Mouse (Mus musculus): ENCODE data around the gene Cfap61. TPM values are rescaled to one million over a fixed set of nuclear protein-coding genes. Genes with fewer than 3 reads are reported as not detected.
A peak's percentile ranks its signal among the peaks of the same experiment; 100 is the strongest.

Gene Cfap61
- polyA plus RNA-seq, 1 experiment from 2014 or later, result 2.0 TPM

DNA sequence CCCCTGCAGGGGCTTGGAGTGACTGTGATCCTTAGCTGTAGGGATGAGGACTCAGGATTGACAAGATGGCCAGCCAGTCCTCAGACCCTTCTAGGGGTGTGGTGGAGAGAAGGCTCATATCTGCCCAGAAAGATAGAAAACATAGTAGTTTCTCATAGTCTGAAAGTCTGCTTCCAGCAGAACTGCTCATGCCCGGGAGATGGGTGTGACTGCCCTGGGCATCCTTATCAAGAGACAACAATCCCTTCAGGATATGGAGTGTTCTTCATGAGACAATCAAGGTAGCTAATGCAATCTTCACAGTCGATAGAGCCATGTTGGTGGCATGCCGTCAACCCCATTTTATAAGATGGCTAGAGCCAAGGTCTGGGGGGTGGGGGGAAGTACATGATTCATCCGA, 173.4 kb downstream of the Cfap61 start:
- peaks cover 29% of the 10 kb centered on the region for H3K4me1 ChIP-seq
- no peak overlapping the region for H3K27ac ChIP-seq
- ATAC-seq, result no peak
- H3K36me3 ChIP-seq (ENCODE audit: poor library complexity, severe bottlenecking), result no peaks in the 10 kb centered on the region
- no peak overlapping the region for H3K4me2 ChIP-seq
- no peaks in the 10 kb centered on the region for H3K9me3 ChIP-seq (replicated peaks)
- H3K9ac ChIP-seq, result no peak overlapping the region
- WGBS, result 97% methylated on average over 4 of the region's 4 CpGs
- no peak overlapping the region for H3K4me3 ChIP-seq
- 0 out of 2 replicates have a peak, but pooled peaks cover 3% of the 10 kb centered on the region for H3K27me3 ChIP-seq

DNA sequence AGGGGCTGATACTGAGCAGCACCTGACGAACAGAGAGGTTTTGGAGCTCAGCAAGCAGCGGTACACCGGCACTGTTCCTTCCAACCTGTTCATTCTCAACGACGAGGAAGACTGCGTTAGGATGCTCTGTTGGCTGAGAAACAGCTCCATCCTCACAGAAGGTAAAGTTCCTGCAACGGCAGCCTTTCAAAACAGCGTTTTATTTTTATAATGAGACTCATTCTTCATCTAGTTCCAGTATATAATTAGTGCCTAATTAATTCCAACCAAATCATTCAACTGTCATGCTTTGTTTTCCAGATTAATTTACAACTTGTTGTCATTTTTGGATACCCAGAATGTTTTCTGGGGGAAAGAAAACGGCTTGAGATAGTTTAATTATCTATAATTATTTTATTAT, 175.3 kb downstream of the Cfap61 start:
- Histone ChIP-seq H3K4me3 (no peak overlapping the region), H3K4me1 (peaks cover 29% of the 10 kb centered on the region), H3K27ac (no peak overlapping the region), H3K36me3 (ENCODE audit: poor library complexity, severe bottlenecking) (no peaks in the 10 kb centered on the region), H3K27me3 (no peaks in the 10 kb centered on the region), H3K9ac (no peak overlapping the region), H3K9me3 (replicated peaks) (no peaks in the 10 kb centered on the region), H3K4me2 (no peak overlapping the region)
- 44% methylated on average over 9 of the region's 9 CpGs for WGBS
- peak; percentile 43; the same call in 1 of the 2 replicates for ATAC-seq

DNA sequence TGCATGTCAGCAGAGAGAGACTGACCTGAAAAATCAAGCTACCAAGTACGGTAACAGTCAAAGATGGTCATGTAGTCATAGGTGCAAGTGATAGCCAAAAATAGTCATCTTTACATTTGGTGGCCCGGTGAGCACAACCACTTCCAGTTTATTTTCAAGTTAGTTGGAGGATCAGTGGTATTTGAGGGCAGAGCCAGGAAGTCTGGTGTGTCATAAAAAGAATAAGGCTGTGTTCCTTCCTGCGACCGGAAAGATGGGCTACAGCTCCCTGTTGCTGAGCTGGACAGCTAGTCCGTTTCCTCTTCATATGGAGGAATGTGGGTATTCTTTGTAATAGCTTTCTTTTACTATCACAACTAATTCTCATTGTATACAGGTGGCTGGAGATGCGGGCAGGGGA, 181.7 kb downstream of the Cfap61 start:
- no peaks in the 10 kb centered on the region for H3K36me3 ChIP-seq (ENCODE audit: poor library complexity, severe bottlenecking)
- 91% methylated on average over 6 of the region's 6 CpGs for WGBS
- ATAC-seq, result no peak
- H3K27ac ChIP-seq, result no peak overlapping the region
- H3K4me3 ChIP-seq, result no peak overlapping the region
- H3K4me2 ChIP-seq, result no peak overlapping the region
- no peak overlapping the region for H3K9ac ChIP-seq
- 0 out of 2 replicates have a peak, but pooled peaks cover 4% of the 10 kb centered on the region for H3K27me3 ChIP-seq
- H3K9me3 ChIP-seq (replicated peaks), result no peaks in the 10 kb centered on the region
- peaks cover 14% of the 10 kb centered on the region for H3K4me1 ChIP-seq

DNA sequence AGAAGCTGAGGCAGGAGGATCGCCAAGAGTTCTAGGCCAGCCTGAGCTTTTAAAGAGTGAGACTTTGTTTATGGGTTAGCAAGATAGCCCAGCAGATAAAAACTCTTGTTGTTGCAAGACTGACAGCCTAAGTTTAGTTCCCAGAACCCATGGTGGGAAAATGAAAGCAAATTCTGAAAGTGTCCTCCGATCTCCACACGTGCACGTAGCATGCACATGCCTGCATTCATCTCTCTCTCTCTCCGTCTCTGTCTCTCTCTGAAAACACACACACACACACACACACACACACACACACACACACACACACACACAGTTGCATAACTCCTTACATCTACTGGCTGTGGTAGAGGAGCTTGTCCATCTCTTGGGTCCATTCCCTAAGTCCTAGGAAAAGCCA, 182.1 kb downstream of the Cfap61 start:
- H3K27me3 ChIP-seq, result 0 out of 2 replicates have a peak, but pooled peaks cover 4% of the 10 kb centered on the region
- WGBS, result 97% methylated on average over 5 of the region's 5 CpGs
- H3K4me3 ChIP-seq, result no peak overlapping the region
- H3K9ac ChIP-seq, result no peak overlapping the region
- H3K4me2 ChIP-seq, result no peak overlapping the region
- no peak for ATAC-seq
- no peaks in the 10 kb centered on the region for H3K36me3 ChIP-seq (ENCODE audit: poor library complexity, severe bottlenecking)
- no peak overlapping the region for H3K27ac ChIP-seq
- H3K4me1 ChIP-seq, result peaks cover 10% of the 10 kb centered on the region
- H3K9me3 ChIP-seq (replicated peaks), result no peaks in the 10 kb centered on the region

DNA sequence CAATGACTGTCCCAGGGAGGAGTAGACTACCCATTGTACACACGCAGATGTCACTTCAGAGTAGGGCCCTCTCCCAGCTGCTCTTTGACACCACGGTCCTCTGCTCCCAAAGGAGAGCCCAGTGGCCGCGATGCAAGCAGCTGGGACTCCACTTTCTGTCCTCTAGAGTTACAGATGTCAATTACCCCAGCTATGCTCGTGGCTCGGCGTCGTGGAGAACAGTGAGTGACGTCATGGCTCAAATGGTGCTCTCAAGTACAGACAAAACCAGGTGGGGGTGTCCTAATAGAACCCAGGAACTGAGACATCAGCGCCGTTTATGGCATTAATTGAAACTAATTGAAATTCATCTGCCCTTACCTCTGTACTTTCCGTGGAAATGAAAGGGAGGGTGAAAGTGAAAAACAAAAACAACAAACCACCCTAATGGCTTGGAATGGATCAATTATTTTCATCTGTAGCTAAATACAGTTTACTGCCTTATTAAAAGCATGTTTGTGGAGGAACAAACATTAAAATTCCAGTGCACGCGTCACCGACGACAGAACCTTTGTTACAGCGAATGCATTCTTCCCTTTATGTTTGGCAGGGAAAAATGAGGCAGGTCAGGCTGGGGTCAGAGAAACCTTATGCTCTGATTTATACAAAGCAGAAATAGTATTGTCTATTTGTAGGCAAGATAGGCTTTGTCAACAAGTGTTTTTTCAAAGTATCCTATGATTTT, 182.8 kb downstream of the Cfap61 start:
- Histone ChIP-seq H3K4me1 (peaks cover 8% of the 10 kb centered on the region), H3K27ac (no peak overlapping the region), H3K9ac (no peak overlapping the region), H3K36me3 (ENCODE audit: poor library complexity, severe bottlenecking) (no peaks in the 10 kb centered on the region), H3K27me3 (0 out of 2 replicates have a peak, but pooled peaks cover 4% of the 10 kb centered on the region), H3K4me3 (no peak overlapping the region), H3K4me2 (peak overlapping the region; percentile 16; the same call in 1 of the 2 replicates), H3K9me3 (replicated peaks) (no peaks in the 10 kb centered on the region)
- ATAC-seq, result peak; percentile 56; the same call in 1 of the 2 replicates
- 18% methylated on average over 17 of the region's 17 CpGs for WGBS

DNA sequence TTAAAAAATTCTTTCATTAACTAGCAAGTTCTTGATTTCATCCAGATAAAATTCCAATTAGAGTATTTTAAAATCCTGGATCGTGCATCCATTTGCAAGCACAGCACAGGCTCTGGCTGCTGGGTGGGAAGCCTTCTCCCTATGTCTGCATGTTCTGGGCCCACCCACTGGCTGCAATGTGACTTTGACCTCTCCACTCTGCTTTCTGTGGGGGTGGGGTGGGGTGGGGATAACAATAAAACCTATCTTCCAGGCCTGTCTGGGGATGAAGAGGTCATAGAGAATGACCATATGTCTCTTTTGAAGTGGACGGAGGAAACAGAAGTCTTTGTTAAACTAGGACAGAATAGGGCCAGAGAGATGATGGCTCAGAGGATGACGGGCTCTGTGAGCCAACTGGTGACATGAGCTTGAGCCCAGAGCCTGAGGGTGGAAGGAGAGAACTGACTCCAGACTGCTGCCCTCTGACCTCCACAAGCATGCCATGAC, 183.4 kb downstream of the Cfap61 start:
- no peak; the same call in 1 of the 2 replicates for ATAC-seq
- Histone ChIP-seq H3K27me3 (0 out of 2 replicates have a peak, but pooled peaks cover 4% of the 10 kb centered on the region), H3K36me3 (ENCODE audit: poor library complexity, severe bottlenecking) (no peaks in the 10 kb centered on the region), H3K4me1 (peaks cover 8% of the 10 kb centered on the region), H3K9ac (no peak overlapping the region), H3K4me2 (no peak overlapping the region), H3K4me3 (no peak overlapping the region), H3K27ac (no peak overlapping the region), H3K9me3 (replicated peaks) (no peaks in the 10 kb centered on the region)
- 44% methylated on average over 3 of the region's 3 CpGs for WGBS

DNA sequence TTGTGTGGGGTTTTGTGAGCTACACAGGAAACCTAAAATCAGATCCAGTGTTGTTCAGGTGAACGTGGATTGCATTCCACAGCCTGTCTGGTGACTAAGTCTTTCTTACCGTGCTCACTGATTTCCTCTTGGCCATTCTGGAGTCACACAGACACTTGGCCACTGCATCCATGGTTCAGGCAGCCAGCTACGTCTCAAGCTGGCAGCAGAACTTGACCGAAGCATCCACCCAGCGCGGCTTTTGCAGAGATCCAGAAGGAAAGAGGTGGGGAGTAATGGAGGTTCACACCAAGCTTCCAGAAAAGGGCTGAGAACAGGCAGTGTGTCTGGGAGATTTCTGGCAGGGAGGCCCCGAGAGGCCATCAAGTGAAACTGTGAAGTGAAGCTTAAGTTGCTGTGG, 187.0 kb downstream of the Cfap61 start:
- Histone ChIP-seq H3K4me2 (no peak overlapping the region), H3K27ac (no peak overlapping the region), H3K4me3 (no peak overlapping the region), H3K4me1 (peaks cover 8% of the 10 kb centered on the region), H3K9me3 (replicated peaks) (no peaks in the 10 kb centered on the region), H3K9ac (no peak overlapping the region), H3K27me3 (0 out of 2 replicates have a peak, but pooled peaks cover 4% of the 10 kb centered on the region), H3K36me3 (ENCODE audit: poor library complexity, severe bottlenecking) (no peaks in the 10 kb centered on the region)
- 88% methylated on average over 7 of the region's 7 CpGs for WGBS
- no peak for ATAC-seq

DNA sequence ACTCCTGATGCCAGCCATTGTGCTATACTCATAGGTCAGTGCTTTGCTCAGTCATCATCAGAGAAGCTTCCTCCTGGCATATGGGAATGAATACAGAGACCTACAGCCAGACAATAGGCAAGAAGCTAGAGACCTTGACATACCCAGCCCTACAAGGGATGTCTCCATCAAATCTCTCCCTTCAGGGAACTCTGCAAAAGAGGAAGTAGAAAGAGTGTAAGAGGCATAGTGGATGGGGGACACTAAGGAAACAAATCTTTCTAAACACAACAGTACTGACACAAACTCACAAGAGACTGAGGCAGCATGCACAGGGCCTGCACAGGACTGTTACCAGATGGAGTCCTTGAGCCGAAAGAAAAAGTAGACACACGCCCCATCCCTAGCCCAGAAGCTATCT, 190.5 kb downstream of the Cfap61 start:
- no peak for ATAC-seq
- H3K4me2 ChIP-seq, result no peak overlapping the region
- peaks cover 9% of the 10 kb centered on the region for H3K4me1 ChIP-seq
- no peak overlapping the region for H3K9ac ChIP-seq
- H3K36me3 ChIP-seq (ENCODE audit: poor library complexity, severe bottlenecking), result no peaks in the 10 kb centered on the region
- WGBS, result 87% methylated on average over 2 of the region's 2 CpGs
- H3K27me3 ChIP-seq, result no peaks in the 10 kb centered on the region
- no peak overlapping the region for H3K27ac ChIP-seq
- H3K4me3 ChIP-seq, result no peak overlapping the region
- H3K9me3 ChIP-seq (replicated peaks), result no peaks in the 10 kb centered on the region

DNA sequence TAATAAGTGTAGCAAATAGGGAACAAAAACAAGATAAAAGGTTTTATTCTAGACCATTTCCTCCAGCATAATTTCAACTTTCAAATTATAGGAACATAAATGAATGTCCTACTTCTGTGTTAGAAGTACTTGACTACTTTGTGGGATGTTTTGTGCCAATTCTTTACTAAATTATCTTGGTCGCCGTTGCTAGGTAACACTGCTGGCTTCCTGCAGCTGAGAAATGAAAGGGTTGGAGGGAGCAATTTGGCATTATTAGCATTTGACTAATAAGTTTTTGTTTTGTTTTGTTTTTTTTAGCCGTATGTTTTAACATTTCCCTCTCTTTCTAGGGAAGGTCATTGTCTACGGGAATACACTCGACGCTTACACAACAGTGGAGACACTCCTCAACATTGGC, 194.0 kb downstream of the Cfap61 start:
- Histone ChIP-seq H3K4me2 (no peak overlapping the region), H3K4me3 (no peak overlapping the region), H3K4me1 (peaks cover 9% of the 10 kb centered on the region), H3K27me3 (no peaks in the 10 kb centered on the region), H3K9me3 (replicated peaks) (no peaks in the 10 kb centered on the region), H3K27ac (no peak overlapping the region), H3K36me3 (ENCODE audit: poor library complexity, severe bottlenecking) (no peaks in the 10 kb centered on the region), H3K9ac (no peak overlapping the region)
- no peak for ATAC-seq
- 29% methylated on average over 6 of the region's 6 CpGs for WGBS

DNA sequence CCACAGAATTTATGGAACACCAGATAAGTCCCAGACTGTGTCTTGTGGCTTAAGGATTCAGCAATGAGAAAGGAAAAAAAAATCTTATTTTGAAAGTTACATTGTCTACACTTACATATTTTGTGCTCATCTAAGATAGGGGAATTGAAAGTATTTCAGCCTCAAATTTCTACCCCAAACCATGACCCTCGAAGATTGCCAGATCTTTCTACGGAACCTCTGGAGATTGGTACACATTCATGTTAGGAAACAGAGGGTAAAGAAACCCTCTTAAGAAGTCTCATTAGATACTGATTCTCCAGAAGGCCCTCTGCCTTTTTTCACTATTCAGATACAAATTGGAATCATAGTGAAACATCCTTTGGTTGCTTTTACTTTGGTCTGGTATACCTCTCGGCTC, 195.9 kb downstream of the Cfap61 start:
- Histone ChIP-seq H3K36me3 (ENCODE audit: poor library complexity, severe bottlenecking) (no peaks in the 10 kb centered on the region), H3K4me3 (no peak overlapping the region), H3K27me3 (no peaks in the 10 kb centered on the region), H3K27ac (no peak overlapping the region), H3K9ac (no peak overlapping the region), H3K4me1 (peaks cover 9% of the 10 kb centered on the region), H3K4me2 (no peak overlapping the region), H3K9me3 (replicated peaks) (no peaks in the 10 kb centered on the region)
- ATAC-seq, result no peak
- 95% methylated on average over 3 of the region's 3 CpGs for WGBS

DNA sequence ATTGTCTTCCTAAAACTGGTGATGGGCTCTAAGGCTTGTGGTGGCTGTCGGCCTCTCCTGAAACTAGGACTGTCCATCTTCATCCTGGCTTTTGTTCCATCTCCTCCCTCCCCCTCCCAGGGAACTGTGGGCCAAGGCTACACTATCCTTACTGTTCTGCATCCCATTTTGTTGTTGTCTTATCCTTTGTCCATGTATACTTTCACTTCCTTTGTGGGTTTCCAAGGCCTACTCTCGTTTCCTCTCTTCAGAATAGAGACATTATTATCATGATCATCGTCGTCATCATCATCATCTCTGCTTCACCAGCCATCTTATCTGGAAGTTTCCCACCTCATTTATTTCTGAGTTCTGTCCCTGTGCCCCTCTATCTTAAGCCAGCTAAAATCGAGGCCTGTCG, 199.7 kb downstream of the Cfap61 start:
- Histone ChIP-seq H3K4me3 (no peak overlapping the region), H3K9me3 (replicated peaks) (no peaks in the 10 kb centered on the region), H3K36me3 (ENCODE audit: poor library complexity, severe bottlenecking) (no peaks in the 10 kb centered on the region), H3K27me3 (no peaks in the 10 kb centered on the region), H3K27ac (no peak overlapping the region), H3K4me1 (no peaks in the 10 kb centered on the region), H3K4me2 (no peak overlapping the region), H3K9ac (no peak overlapping the region)
- no peak for ATAC-seq
- 89% methylated on average over 6 of the region's 6 CpGs for WGBS

DNA sequence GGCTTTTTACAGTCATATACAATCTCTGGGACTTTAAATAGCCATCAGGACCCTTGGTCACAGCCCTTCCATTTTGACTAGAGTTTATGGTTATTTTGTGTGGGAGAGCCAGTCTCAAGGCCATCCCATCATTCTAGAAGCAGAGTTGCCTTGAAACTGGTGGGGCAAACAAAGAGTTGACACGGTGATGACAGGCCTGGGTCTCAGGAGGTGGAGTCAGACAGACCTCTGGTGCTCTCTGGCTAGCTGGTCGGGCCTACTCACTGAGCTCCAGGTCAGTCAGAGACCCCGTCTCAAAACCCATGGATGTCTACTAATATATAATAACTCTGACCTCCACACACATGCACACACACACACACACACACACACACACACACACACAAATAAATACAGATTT, 206.1 kb downstream of the Cfap61 start:
- Histone ChIP-seq H3K27me3 (no peaks in the 10 kb centered on the region), H3K36me3 (ENCODE audit: poor library complexity, severe bottlenecking) (no peaks in the 10 kb centered on the region), H3K4me3 (no peak overlapping the region), H3K9ac (no peak overlapping the region), H3K4me1 (no peaks in the 10 kb centered on the region), H3K27ac (no peak overlapping the region), H3K4me2 (no peak overlapping the region), H3K9me3 (replicated peaks) (no peaks in the 10 kb centered on the region)
- no peak for ATAC-seq
- 82% methylated on average over 3 of the region's 3 CpGs for WGBS

DNA sequence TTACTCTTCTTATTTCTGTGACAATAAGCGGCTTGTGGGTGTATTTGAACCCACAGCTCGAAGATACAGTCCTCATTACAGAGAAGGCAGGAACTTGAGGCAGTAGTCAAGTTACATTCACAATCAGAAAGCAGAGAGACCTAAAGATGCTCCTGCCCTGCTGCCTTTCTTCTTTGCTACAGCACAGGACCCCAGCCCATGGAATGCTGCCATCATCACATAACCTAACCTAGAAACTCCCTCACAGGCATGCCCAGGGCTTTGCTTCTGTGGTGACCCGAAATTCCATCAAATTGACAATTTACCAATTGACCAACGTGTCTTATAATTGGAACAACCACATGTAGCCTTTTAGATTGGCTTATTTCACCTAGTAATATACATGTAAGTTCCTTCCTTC, 212.7 kb downstream of the Cfap61 start:
- no peaks in the 10 kb centered on the region for H3K36me3 ChIP-seq (ENCODE audit: poor library complexity, severe bottlenecking)
- no peaks in the 10 kb centered on the region for H3K9me3 ChIP-seq (replicated peaks)
- H3K4me3 ChIP-seq, result no peak overlapping the region
- no peak overlapping the region for H3K4me2 ChIP-seq
- 92% methylated on average over 4 of the region's 4 CpGs for WGBS
- no peaks in the 10 kb centered on the region for H3K4me1 ChIP-seq
- no peak overlapping the region for H3K9ac ChIP-seq
- no peak for ATAC-seq
- no peaks in the 10 kb centered on the region for H3K27me3 ChIP-seq
- H3K27ac ChIP-seq, result no peak overlapping the region

Measured in forebrain, embryonic 13.5 days (tissue).